In genomic region chr1:95664321-95664825, GRCm38 (mm10) we compare ENCODE assay signal across 7 mouse cellular contexts. TPM values are rescaled to one million over a fixed set of nuclear protein-coding genes. Genes with fewer than 3 reads are reported as not detected.
A peak's percentile ranks its signal among the peaks of the same experiment; 100 is the strongest.
DNase-seq lines count a peak whose midpoint lies in the region; ATAC-seq lines count a peak whose summit lies in the region.

No protein-coding gene starts in this region.

- ATAC-seq in lung, embryonic 15.5 days (ENCODE audit: borderline replicate concordance, extremely low read depth, low FRiP score, low TSS enrichment) = no peak
- no peak for ATAC-seq in hindbrain, embryonic 12.5 days (ENCODE audit: low FRiP score)
- no peak for ATAC-seq in midbrain, embryonic 11.5 days (ENCODE audit: low FRiP score)

- peak overlapping the region; percentile 6; the same call in 1 of the 2 replicates for H3K27ac ChIP-seq in lung, embryonic 15.5 days
- no peak overlapping the region; the same call in 1 of the 2 replicates for H3K27ac ChIP-seq in hindbrain, embryonic 12.5 days
- no peak overlapping the region for H3K27ac ChIP-seq in midbrain, embryonic 11.5 days (ENCODE audit: low read depth, low read length)

- WGBS in lung, embryonic 15.5 days = 33% methylated on average over 4 of the region's 4 CpGs
- WGBS in hindbrain, embryonic 12.5 days = 23% methylated on average over 4 of the region's 4 CpGs
- 26% methylated on average over 4 of the region's 4 CpGs for WGBS in midbrain, embryonic 11.5 days

- no peaks in the 10 kb centered on the region for H3K27me3 ChIP-seq in lung, embryonic 15.5 days
- no peaks in the 10 kb centered on the region for H3K27me3 ChIP-seq in hindbrain, embryonic 12.5 days
- no peaks in the 10 kb centered on the region for H3K27me3 ChIP-seq in midbrain, embryonic 11.5 days (ENCODE audit: control insufficient read depth, insufficient read depth, low read length)

- peaks cover 21% of the 10 kb centered on the region for H3K4me1 ChIP-seq in lung, embryonic 15.5 days
- H3K4me1 ChIP-seq in hindbrain, embryonic 12.5 days = peaks cover 12% of the 10 kb centered on the region; the same call in 1 of the 2 replicates
- H3K4me1 ChIP-seq in midbrain, embryonic 11.5 days (ENCODE audit: control insufficient read depth, insufficient read depth, low read length) = no peaks in the 10 kb centered on the region; the same call in 1 of the 2 replicates

- H3K9me3 ChIP-seq in lung, embryonic 15.5 days = no peaks in the 10 kb centered on the region
- no peaks in the 10 kb centered on the region for H3K9me3 ChIP-seq in hindbrain, embryonic 12.5 days (replicated peaks)
- H3K9me3 ChIP-seq in midbrain, embryonic 11.5 days (ENCODE audit: control insufficient read depth, low read length) = no peaks in the 10 kb centered on the region

- no peak for DNase-seq in lung, postnatal 14 days
- DNase-seq in embryo, embryonic 11 days = peak; percentile 22
- peak; percentile 85 for DNase-seq in midbrain, embryonic 11.5 days (ENCODE audit: low spot score, missing footprints)
- DNase-seq in thymus, postnatal 14 days = peak; percentile 37
- DNase-seq in adrenal gland, postnatal 4 days (ENCODE audit: low spot score in 2 of 2) = no peak

- H3K4me3 ChIP-seq in lung, embryonic 15.5 days = peak overlapping the region; percentile 64
- H3K4me3 ChIP-seq in hindbrain, embryonic 12.5 days = peak overlapping the region; percentile 54
- no peak overlapping the region for H3K4me3 ChIP-seq in midbrain, embryonic 11.5 days (ENCODE audit: low read depth, low read length)

- peak overlapping the region; percentile 79 for H3K4me2 ChIP-seq in lung, embryonic 15.5 days
- H3K4me2 ChIP-seq in hindbrain, embryonic 12.5 days (replicated peaks) = peak overlapping the region; percentile 82
- H3K4me2 ChIP-seq in midbrain, embryonic 11.5 days = peak overlapping the region; percentile 48

- no peaks in the 10 kb centered on the region for H3K36me3 ChIP-seq in lung, embryonic 15.5 days
- H3K36me3 ChIP-seq in hindbrain, embryonic 12.5 days = no peaks in the 10 kb centered on the region
- H3K36me3 ChIP-seq in midbrain, embryonic 11.5 days (ENCODE audit: control insufficient read depth, insufficient read depth, low read length) = no peaks in the 10 kb centered on the region

- no peak overlapping the region for H3K9ac ChIP-seq in lung, embryonic 15.5 days
- H3K9ac ChIP-seq in hindbrain, embryonic 12.5 days = peak overlapping the region; percentile 73; the same call in 1 of the 2 replicates
- no peak overlapping the region for H3K9ac ChIP-seq in midbrain, embryonic 11.5 days (ENCODE audit: low read length)

RNA-seq across cellular contexts. Expression of gene St8sia4, which starts 3.0 kb away (rescaled TPM):
- 10.4 and 11.1 TPM in 2 replicates for polyA plus RNA-seq in lung, embryonic 15.5 days (2015; fragmentation: Nextera tagmentation; extraction: Ambion mirVana)
- 25.9 and 26.1 TPM in 2 replicates for polyA plus RNA-seq in hindbrain, embryonic 12.5 days (2016; fragmentation: Nextera tagmentation; extraction: Ambion mirVana)
- polyA plus RNA-seq in midbrain, embryonic 11.5 days (2014; fragmentation: Nextera tagmentation; extraction: Ambion mirVana) = 15.6 and 18.3 TPM in 2 replicates
- total RNA-seq in adrenal gland, postnatal 4 days (2021) = 1 to 10 TPM; 3.6 to 3.9 TPM

Comparison
In these comparisons a context has a peak if more than half of its experiments do, and no peak if none do; other contexts are left out.
1. DNase-seq: peak in embryo, embryonic 11 days (single experiment), midbrain, embryonic 11.5 days (single experiment) and thymus, postnatal 14 days (single experiment); none in lung, postnatal 14 days (single experiment) and adrenal gland, postnatal 4 days (0 of 2).
2. Peak in every context shown above with its lines, with median percentiles within 50 percentile points of each other: H3K4me2 ChIP-seq.